ENCODE assay signal across 12 mouse cellular contexts in genomic region chr12:59068791-59069190, GRCm38 (mm10).
"Had no signal": no experiment of that assay in that cellular context is flagged by ENCODE, and none has a peak within 500 bp of the region (broad histone marks: within the 10 kb centered on the region; RNA-seq: fewer than 3 reads in every experiment).

No protein-coding gene starts in this region.

- ATAC-seq: lung, postnatal 0 days; midbrain, embryonic 13.5 days had no signal

- DNase-seq: kidney, adult 8-10 months; kidney, postnatal 25 days; layer of hippocampus, adult 9-11 months; lung, adult 2 months; lung, postnatal 36 days; right cerebral cortex, postnatal 14 days; thymus, adult 2 months; thymus, postnatal 25 days had no signal

- H3K27ac ChIP-seq: limb, embryonic 12.5 days; midbrain, embryonic 13.5 days; stomach, embryonic 15.5 days had no signal

- H3K9me3 ChIP-seq: limb, embryonic 12.5 days; midbrain, embryonic 13.5 days; stomach, embryonic 15.5 days had no signal

- H3K9ac ChIP-seq: limb, embryonic 12.5 days; midbrain, embryonic 13.5 days; stomach, embryonic 15.5 days had no signal

- H3K27me3 ChIP-seq: limb, embryonic 12.5 days; midbrain, embryonic 13.5 days; stomach, embryonic 15.5 days had no signal
